Mouse (Mus musculus): ENCODE measurements around the gene Srsf3. TPM values are rescaled to one million over a fixed set of nuclear protein-coding genes. Genes with fewer than 3 reads are reported as not detected.

Srsf3 gene
- total RNA-seq (2023) = 100 to 1,000 TPM; 241 to 246 TPM

GRCm38 (mm10) chr17:29032274-29033069, at the start of gene Srsf3:
Gene Srsf3, plus strand, starts transcription at chr17:29032628.

GRCm38 (mm10) chr17:29007641-29008325, 24.6 kb upstream of the Srsf3 start, which contains the start of gene Stk38:
Gene Stk38, minus strand, starts transcription at chr17:29007995.

GRCm38 (mm10) chr17:29090776-29091175, 58.3 kb downstream of the Srsf3 start, which contains the start of gene Cdkn1a:
Gene Cdkn1a, plus strand, starts transcription at chr17:29090976.

Other genes with a start within 250 kb of the Srsf3 start
- 10 to 100 TPM; 46.3 to 55.6 TPM for gene Brpf3, start 231.5 kb upstream of the Srsf3 start, total RNA-seq (2023)
- gene Pnpla1, start 174.2 kb upstream of the Srsf3 start, total RNA-seq (2023) = 1 to 10 TPM; 5.0 to 5.2 TPM
- under 1 TPM; 0.13 to 0.20 TPM for gene 4930539E08Rik, start 117.3 kb upstream of the Srsf3 start, total RNA-seq (2023)
- gene Pxt1, start 88.8 kb upstream of the Srsf3 start, total RNA-seq (2023) = 1 to 10 TPM; 1.7 to 3.8 TPM
- gene Kctd20, start 80.7 kb upstream of the Srsf3 start, total RNA-seq (2023) = 100 to 1,000 TPM; 195 to 214 TPM
- gene Stk38, start 24.6 kb upstream of the Srsf3 start, total RNA-seq (2023) = 100 to 1,000 TPM; 299 to 310 TPM
- gene Cdkn1a, start 58.3 kb downstream of the Srsf3 start, total RNA-seq (2023) = 10 to 100 TPM; 24.0 to 32.5 TPM
- 100 to 1,000 TPM; 211 to 216 TPM for gene Rab44, start 81.5 kb downstream of the Srsf3 start, total RNA-seq (2023)
- under 1 TPM in 1 of 2 experiments, not detected in 1; 0.40 TPM for gene Cpne5, start 205.5 kb downstream of the Srsf3 start, total RNA-seq (2023)
- gene Ppil1, start 231.6 kb downstream of the Srsf3 start, total RNA-seq (2023) = 10 to 100 TPM; 20.2 to 20.6 TPM
- 10 to 100 TPM; 72.4 to 84.1 TPM for gene BC004004, start 236.2 kb downstream of the Srsf3 start, total RNA-seq (2023)

Data from neutrophil, adult 59 days (primary cell).